Mouse (Mus musculus): ENCODE measurements around the gene Siah1b. TPM values are rescaled to one million over a fixed set of nuclear protein-coding genes. Genes with fewer than 3 reads are reported as not detected.

Siah1b gene
- total RNA-seq (2021) = 10 to 100 TPM; 12.7 to 13.6 TPM
- long read RNA-seq, transcript Siah1b-203 (4 exons, 803 nt) = major isoform, 10 of 10 reads
- long read RNA-seq, partial matches to known transcripts = 0 of 10 reads
- long read RNA-seq, other reads (novel, unspliced or antisense) = 0 of 10 reads

DNA sequence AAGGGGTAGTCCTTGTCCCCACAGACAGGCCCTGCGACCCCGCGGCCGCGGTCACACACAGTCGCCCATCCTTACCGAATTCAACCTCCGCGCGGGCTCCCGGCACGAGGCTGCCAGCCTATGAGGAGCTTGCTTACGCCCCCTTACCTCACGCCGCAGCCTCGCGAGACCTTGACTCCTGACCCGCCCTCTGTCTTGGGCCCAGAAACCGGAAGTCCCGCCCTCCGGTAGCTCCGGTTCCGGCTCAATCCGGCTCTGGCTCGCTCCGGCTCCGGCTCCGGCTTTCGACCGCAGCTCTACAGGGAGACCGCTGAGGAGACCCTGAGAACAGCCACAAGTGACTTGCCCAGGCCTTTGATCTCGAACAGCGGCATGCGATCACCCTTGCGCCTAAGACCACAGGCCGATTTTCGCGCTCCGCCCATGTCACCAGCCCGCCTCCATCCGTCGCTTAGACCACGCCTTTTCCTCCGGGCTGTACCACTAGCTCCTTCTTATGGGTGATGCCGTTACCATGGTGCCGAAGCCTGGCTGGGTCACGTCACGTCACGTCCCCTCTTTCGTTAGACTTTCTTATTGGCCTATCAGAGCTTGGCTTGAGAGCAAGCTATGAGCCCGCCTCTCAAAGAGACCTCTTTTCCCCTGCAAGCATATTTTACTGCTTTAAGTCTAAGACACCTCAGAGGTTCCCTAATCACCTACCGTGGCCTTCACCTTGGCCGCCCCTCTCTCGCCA lies at the start of gene Siah1b:
Siah1b (minus strand) TSS at position 454 of the 736 bp plus-strand sequence.
- DNase-seq (ENCODE audit: low spot score in 2 of 2) = peak; percentile 86 to 88

DNA sequence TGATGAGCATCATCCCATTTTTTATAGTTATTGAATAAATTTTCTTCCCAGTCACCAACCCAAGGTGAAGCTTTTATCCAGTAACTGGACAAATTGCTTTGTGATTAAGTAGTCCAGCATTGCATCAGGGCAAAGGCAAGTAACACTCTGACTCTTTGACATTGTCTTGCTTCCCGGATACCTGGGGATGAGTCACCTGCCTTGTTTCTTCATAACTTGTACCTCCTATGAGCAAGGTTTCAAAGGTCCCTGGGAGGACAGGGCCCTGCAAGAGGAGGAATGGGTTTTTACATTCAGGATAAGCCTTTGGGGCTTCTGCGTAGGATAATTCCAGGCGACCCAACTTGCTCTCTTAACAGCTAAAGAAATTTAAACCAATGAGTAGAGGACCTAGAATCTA lies 47.6 kb upstream of the Siah1b start:
- no peak for DNase-seq (ENCODE audit: low spot score in 2 of 2)

DNA sequence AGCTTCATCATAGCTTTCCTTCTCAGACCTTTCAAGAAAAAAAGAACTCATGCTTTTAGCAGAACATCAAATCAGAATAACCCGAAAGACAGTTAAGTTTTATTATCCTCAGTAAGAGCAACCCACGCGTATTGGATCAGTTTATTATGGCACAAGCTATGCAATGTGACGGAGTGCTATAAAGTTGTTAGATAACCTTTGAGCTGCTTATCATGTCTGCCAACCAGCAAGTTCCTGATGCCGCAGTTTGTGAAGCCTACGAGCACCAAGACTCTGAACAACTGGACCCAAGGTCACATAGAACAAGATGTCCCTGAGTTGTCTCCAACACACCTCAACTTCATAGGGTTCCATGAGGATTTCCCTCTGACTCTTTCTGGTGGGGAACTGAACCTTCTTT lies 37.5 kb upstream of the Siah1b start:
- no peak for DNase-seq (ENCODE audit: low spot score in 2 of 2)

DNA sequence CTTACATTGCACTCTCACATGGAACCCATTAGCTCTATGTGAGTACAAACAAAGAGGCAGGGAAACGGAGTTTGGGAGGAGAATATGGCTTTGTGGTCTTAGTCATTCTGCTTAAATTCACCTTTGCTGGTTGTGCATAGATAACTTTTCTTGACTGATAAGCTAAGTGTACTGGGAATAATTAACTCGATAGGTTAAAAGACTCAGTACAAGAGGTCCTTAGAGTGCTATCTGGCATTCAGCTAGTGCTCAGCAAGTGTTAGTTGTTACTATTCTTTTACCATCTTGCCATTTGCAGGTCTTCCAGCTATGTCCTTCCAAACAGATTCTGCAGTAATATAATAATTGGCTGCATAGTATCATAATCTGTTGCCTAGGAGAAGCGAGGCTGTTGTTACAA lies 34.9 kb upstream of the Siah1b start:
- no peak for DNase-seq (ENCODE audit: low spot score in 2 of 2)

DNA sequence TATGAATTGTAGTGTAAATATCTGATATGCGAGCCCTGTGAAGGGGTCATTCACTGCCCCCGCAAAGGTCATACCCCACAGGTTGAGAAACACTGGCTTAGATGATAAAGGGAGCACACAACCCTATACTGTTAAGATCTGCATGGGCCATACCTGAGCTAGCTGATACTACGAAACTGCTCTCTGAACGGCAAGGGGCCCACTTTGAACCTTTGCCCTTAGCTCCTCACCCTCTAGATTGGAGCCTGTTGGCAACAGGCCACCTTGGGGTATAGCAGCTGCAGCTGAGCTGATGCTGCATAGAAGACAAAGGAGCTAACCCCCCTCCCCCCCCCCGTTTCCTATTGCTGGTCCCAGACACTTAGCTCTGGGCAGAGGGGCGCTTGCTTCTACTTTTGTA lies 26.4 kb upstream of the Siah1b start:
- DNase-seq (ENCODE audit: low spot score in 2 of 2) = no peak

DNA sequence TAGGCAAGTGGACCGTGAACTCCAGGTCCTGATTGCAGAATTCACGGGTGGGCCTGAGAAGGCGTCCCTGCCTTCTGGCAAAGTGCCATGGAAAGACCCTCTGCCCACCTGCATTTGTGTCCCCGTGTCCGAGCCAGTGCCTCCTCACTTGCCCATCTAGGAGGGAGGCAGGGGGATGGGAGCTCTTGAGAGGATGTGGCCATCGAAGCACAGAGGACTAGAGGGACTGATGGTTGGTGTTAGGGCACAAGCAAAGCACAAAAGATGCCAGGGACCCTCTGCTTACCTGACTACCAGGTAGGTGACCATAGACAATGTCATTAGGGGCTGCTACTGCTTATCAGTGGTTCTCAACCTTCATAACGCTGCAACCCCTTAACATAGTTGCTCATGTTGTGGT lies 25.9 kb upstream of the Siah1b start:
- DNase-seq (ENCODE audit: low spot score in 2 of 2) = no peak

DNA sequence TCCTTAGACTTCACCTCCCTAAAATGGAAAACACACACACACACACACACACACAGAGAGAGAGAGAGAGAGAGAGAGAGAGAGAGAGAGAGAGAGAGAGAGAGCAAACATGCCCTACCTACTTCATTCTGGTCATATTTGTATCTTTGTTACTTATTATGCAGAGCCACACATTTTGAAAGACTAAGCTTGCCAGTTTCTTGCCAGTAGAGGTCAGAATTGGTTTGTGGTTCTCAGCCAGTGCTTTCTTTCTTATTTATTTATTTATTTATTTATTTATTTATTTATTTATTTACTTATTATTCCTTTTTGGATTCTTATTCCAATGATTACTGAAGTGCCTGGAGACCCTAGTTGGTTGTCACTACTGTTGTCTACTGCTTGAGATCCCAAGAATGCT lies 25.2 kb upstream of the Siah1b start:
- no peak for DNase-seq (ENCODE audit: low spot score in 2 of 2)

DNA sequence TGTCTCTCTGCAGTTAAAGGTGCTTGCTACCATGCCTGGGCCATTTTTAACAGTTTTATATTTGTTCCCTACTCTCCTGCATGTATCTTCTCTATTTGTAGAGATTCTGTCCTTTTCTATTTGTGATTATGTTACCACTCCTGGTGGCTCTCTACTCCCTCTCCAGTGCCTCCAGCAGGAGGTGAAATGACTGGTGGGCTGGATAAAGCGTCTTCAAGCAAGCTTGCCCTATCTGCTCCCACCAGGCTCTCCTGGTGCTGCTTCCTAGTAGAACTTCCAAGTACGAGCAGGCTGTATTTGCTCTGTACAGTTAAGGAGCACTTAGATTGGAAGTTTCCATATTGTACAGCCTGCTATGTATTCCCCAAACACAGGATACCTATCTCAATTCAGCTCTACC lies 19.5 kb upstream of the Siah1b start:
- DNase-seq (ENCODE audit: low spot score in 2 of 2) = no peak

DNA sequence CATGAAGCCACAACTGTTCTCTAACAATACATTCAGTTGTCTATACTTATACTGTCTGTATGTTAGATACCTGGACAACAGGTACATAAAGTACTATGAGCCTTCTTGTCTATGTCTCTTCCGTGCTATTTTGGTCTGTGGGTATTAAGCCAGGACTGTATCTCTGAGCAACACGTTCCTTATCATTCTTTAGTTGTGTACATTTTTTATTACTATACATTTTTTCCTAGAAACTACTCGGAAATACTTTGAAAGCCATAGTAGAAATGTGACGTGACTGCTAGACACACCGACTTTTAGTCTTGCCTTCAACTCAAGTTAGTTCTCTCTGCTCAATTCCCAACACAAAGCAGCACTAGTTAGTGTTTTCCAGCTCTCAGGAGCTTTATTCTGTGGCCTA lies 17.1 kb upstream of the Siah1b start:
- no peak for DNase-seq (ENCODE audit: low spot score in 2 of 2)

DNA sequence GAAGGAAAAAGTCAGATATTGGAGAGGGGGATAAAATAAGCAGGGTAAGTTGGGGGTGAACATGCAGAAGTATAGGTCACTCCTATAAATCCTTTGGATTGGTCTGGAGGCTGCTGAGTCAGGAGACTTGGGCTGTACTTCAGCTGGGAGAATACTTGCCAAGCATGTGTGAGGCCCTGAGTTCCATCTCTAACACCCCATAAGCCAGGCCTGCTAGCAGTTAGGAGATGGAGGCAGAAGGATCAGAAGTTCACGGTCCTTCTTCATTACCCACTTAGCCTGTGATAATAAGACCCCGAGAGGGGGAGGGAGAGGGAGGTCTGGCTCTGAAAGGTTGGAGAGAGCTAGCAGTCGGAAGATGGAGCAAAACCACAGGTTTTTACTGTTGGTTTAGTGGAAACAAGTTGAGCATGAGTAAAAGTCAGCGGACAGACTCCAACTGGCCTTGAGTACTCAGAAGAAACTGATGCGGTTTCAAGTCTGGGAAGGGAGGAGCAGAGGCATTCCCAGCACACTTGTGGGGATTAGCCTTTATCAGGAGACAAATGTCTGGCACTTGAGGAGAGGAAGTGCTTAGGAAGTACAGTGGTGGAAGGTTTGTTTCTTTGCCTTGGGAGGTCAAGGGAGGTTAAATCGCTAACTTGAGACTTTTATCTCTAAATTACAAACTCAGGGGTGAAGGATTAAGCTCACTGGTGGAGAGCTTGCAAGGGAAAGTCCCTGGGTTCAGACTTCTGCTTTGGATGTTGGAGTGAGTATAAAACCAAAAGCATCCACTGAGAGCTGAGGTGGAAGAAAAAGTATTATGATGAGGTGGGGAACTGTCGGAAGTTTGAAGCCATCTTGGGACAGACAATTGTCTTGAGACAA lies 16.2 kb upstream of the Siah1b start:
- no peak for DNase-seq (ENCODE audit: low spot score in 2 of 2)

DNA sequence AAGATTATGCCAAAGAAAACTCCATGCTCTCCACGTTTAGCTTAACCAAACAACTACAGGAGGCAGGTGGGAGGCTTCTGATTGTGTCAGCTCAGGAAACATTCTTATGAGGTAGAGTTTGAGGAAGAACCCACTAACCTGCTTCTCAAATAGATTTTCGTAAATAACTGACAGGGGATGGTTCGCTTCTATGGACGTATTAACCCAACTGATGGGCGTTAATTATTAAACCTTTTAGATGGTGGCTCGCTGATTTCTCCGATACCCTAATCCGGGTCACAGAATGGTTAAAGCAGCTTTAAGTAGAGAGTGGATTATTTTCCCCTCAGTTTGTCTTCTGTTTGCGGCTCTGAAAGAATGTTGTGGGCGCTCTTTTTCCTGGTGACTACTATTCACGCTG lies 13.6 kb upstream of the Siah1b start:
- DNase-seq (ENCODE audit: low spot score in 2 of 2) = no peak

DNA sequence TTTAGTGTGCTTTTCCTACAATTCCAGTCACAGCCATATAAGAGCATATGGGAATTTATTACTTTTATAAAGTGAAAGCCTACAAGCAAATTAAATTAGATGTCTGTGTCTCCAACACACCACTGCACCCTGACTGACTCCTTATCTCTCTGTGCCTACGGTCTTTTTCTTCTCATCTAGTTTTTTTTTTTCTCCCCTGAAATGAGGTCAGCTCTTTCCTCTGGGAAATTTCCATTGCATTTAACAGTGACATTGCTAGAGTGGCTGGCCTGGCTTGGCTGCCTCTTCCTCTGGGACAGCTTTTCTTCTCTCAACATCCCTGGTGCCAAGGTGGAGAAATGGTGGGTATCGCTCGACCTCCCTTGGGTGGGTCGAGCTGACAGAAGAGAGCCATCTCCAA lies 12.3 kb upstream of the Siah1b start, which contains the start of gene Cltrn:
Cltrn (plus strand) TSS at position 249 of the 400 bp plus-strand sequence.
- DNase-seq (ENCODE audit: low spot score in 2 of 2) = no peak

DNA sequence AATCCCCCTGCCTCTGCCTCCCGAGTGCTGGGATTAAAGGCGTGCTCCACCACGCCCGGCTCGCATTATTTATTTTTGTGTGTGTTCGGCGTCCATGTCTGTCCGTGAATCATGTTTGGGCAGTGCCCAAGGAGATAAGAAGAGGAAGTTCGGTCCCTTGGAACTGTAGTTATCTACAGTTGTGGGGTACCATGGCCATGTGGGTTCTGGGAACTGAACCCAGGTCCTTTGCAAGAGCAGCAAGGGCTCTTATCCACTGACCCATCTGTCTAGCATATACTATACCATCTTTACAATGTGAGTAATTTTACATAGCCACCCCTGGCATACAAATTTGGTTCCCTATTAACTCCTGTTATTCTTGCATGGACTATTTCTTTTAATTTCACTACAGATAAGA lies 5.7 kb upstream of the Siah1b start:
- DNase-seq (ENCODE audit: low spot score in 2 of 2) = no peak

DNA sequence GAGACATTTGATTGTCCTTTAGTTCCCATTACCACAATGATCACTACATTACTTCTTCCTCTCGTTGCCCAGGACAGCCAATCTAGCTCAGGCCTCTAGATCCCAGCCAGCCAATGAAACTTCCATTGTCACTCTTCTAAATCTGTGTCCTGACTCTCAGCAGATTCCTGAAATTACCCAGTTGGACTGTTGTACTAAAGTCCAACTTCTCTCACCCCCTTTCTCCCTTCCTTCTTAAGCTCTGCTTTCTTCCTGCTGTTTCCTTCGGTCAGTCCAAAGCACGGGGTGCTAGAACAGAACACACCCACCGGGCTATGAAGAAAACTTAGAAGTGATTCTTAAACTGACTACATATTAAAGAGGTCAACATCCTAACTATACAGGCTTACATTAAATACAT lies 7.3 kb downstream of the Siah1b start:
- DNase-seq (ENCODE audit: low spot score in 2 of 2) = no peak

DNA sequence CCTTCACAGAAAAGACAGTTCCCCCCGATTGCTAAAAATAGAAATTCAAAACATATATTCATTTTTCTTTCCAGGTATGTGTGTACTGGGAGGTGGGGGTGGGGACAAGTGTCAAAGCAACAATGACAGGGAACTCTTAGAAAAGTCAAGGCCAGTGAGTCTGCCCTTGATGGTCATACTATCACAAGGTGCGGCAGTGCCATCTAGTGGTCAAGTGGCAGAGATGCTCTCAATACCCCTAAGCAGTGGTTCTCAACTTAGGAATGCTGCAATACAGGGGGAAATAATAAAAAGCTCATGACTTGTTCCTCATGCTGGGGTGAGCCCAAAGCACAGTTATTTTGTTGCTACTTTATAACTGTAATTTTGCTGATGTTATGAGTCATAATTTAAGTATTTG lies 10.1 kb downstream of the Siah1b start:
- DNase-seq (ENCODE audit: low spot score in 2 of 2) = peak; percentile 53 to 70

DNA sequence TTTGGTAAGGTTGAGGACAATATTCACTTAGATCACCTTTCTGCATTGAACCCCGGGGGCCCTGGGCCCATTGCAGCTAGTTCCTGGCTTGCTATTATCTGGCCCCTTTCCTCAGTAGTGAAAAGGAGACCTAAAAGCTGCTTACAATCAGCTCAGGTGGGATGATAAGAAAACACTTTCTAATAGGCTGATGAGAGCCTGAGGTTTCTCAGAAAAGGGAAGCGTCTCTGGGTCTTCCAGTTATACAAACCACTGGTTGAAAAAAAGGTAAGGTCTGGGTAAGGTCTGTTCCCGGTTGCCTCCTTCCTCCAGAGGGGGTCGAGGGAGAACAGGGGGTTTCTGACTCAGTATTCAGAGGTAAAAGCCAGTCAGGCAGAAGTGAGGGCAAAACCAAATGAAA lies 17.2 kb downstream of the Siah1b start:
- DNase-seq (ENCODE audit: low spot score in 2 of 2) = no peak

DNA sequence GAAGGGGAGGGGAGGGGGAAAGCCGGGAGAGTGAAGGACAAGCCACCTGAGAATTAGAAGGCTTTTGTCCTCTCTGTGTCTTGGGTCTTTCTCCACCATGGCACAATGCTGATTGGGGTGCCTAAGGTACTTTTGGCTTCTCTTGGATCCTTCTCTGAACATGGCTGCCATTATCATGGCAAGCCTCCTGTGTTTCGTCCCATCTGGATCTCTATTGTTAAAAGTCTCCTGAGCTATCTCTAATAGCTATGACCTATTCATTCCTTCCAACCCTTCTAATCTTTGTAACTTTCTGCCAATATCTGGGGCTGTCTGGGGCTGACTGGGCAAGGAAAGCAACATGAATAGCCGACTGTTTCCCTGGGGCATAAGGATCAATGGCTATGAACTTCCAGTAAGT lies 17.8 kb downstream of the Siah1b start:
- DNase-seq (ENCODE audit: low spot score in 2 of 2) = no peak

DNA sequence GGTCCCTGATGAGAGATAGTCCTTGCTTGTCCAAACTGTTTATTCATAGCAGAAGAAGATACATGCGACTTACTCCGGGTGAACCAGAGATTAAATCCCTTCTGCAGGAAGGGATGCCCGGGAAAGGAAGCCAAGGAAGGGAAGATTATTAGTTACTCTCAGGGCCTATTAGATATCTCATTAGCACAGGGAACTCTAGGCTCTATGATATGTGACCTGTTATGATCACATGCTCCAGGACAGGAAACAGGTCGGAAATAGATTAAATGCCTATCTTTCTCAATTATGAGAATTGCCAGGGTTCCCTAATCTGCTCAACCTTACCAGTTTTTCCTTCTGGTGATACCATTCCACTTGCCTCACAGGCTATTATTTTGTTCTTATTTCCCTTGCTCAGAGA lies 20.6 kb downstream of the Siah1b start:
- no peak for DNase-seq (ENCODE audit: low spot score in 2 of 2)

DNA sequence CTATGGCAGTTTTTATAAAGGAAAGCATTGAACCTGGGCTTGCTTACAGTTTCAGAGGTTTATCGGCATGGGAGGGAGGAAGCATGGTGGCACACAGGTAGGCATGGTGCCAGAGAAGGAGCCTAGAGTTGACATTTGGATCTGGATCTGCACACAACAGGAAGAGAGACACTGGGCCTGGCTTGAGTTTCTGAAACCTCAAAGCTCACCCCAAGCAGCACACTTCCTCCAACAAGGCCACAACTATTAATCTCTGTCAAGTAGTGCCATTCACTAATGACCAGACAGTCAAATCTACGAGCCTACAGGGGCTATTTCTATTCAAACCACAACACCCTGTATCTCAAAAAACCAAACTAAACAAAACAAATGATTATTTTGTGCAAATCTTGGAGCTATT lies 29.6 kb downstream of the Siah1b start:
- no peak for DNase-seq (ENCODE audit: low spot score in 2 of 2)

DNA sequence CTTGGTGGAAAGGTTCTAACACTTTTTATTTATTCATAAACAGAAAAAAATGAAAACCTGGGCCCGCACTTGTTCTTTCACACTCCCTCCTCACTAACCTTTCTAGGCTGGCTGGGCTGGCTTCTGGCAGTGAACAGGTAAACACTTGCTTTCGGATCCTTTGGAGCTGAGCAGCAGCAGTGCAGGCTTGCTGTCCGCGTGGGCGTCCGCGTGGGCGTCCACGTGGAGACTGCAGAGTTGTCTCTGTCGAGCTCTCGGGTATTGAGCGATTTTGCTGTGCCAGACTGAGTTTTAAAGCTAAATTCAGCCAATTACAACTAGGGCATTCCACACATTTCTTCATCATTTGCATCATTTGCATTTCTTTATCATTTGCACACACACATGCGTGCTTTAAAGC lies 34.2 kb downstream of the Siah1b start:
- DNase-seq (ENCODE audit: low spot score in 2 of 2) = no peak

DNA sequence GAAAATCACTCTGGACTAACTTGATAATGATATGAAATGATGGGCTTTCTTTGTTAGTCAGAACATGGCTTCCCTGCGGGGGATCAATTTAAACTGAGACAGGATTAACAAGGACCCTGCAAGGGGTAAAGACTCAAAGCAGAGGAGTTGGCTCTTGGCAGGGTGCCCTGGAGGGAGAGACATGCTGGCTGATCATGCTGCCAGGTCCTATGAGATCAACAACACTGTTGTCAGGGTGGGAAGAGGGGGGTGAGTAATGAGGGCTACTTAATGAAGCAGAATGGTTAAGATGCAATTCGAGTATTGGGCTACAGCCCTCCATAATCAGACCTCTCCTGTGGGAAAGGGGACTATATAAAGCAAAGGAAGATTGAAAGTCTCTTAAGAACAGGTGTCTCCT lies 37.4 kb downstream of the Siah1b start:
- DNase-seq (ENCODE audit: low spot score in 2 of 2) = peak in 1 of 2 experiments; percentile 16

DNA sequence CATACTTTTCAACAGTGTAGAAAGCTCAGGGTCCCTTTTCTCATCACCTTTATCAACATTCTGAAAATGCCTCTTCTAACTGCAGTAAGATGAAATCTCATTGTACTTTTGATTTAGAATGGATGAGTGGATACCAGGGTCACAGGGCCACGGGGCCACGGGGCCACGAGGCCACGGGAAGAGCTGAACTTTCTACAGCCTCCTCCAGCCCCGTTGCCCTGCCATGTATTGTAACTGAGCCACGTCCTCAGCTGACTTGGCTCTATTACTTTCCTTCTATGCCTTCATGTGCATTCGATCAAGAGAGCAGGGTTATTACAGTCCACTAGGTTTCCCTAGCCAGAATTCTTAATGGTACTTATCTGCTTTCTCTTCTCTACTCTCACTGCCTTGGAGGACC lies 40.4 kb downstream of the Siah1b start:
- DNase-seq (ENCODE audit: low spot score in 2 of 2) = no peak

Data from layer of hippocampus, postnatal 10 days (tissue).